Mouse (Mus musculus) mouse embryonic stem cell (cell line): ENCODE results near the gene Slc34a3.

ENCODE experiments used
- in situ Hi-C, 2 experiments: fragments of 300-500 bp; cut with MboI; formaldehyde crosslinking; loops; 1 replicate in 1 of 2; 3 replicates in 1 of 2; pipeline ENCODE4 v1.14.3; 2019 to 2020; ENCODE audit warnings: low sequenced_read_pairs in 2 of 2, low pct_unique_long_range_greater_than_20kb in 1 of 2, mixed read lengths in 1 of 2; ENCODE audit not compliant: unreplicated experiment in 1 of 2

Slc34a3 gene

GRCm38 (mm10) chr2:25203631-25204214 is 30.4 kb downstream of the Slc34a3 start:
- in situ Hi-C loops, result no loop called here

GRCm38 (mm10) chr2:25200631-25201030 is 33.5 kb downstream of the Slc34a3 start:
- in situ Hi-C loops, result no loop called here

- in situ Hi-C loops, result loop anchor here in 1 of 2 experiments (10.0 kb wide), 1 partner anchor 57 kb away; the partner anchor contains the start of gene Tmem203
Measured at GRCm38 (mm10) chr2:25197946-25198345, 36.2 kb downstream of the Slc34a3 start.

GRCm38 (mm10) chr2:25197191-25197590 is 37.0 kb downstream of the Slc34a3 start:
- in situ Hi-C loops, result loop anchor here in 1 of 2 experiments (10.0 kb wide), 1 partner anchor 58 kb away; the partner anchor contains the start of gene Tmem203

GRCm38 (mm10) chr2:25196172-25196954 is 37.8 kb downstream of the Slc34a3 start, which contains the start of gene Tor4a:
Tor4a (minus strand) TSS chr2:25196886.
- in situ Hi-C loops, result loop anchor here in 1 of 2 experiments (10.0 kb wide), 1 partner anchor 58 kb away; the partner anchor contains the start of gene Tmem203

GRCm38 (mm10) chr2:25195211-25196156 is 38.7 kb downstream of the Slc34a3 start:
- in situ Hi-C loops, result loop anchor here in 1 of 2 experiments (10.0 kb wide), 1 partner anchor 59 kb away; the partner anchor contains the start of gene Tmem203

- in situ Hi-C loops, result loop anchor here in 1 of 2 experiments (10.0 kb wide), 1 partner anchor 60 kb away; the partner anchor contains the start of gene Tmem203
Measured at GRCm38 (mm10) chr2:25194486-25195171, 39.5 kb downstream of the Slc34a3 start.

- in situ Hi-C loops, result loop anchor here in 1 of 2 experiments (10.0 kb wide), 1 partner anchor 61 kb away; the partner anchor contains the start of gene Tmem203
Measured at GRCm38 (mm10) chr2:25194006-25194405, 40.2 kb downstream of the Slc34a3 start.

GRCm38 (mm10) chr2:25193330-25193770 is 40.8 kb downstream of the Slc34a3 start:
- in situ Hi-C loops, result loop anchor here in 1 of 2 experiments (10.0 kb wide), 1 partner anchor 61 kb away; the partner anchor contains the start of gene Tmem203

GRCm38 (mm10) chr2:25187841-25188240 is 46.3 kb downstream of the Slc34a3 start:
- in situ Hi-C loops, result no loop called here

- in situ Hi-C loops, result no loop called here
Measured at GRCm38 (mm10) chr2:25186575-25186930, 47.6 kb downstream of the Slc34a3 start.

- in situ Hi-C loops, result no loop called here
Measured at GRCm38 (mm10) chr2:25185625-25186574, 48.3 kb downstream of the Slc34a3 start.

- in situ Hi-C loops, result no loop called here
Measured at GRCm38 (mm10) chr2:25184496-25184895, 49.7 kb downstream of the Slc34a3 start.

GRCm38 (mm10) chr2:25183336-25183735 is 50.8 kb downstream of the Slc34a3 start:
- in situ Hi-C loops, result no loop called here

GRCm38 (mm10) chr2:25182664-25183063 is 51.5 kb downstream of the Slc34a3 start:
- in situ Hi-C loops, result no loop called here

GRCm38 (mm10) chr2:25181891-25182397 is 52.2 kb downstream of the Slc34a3 start:
- in situ Hi-C loops, result no loop called here
